Mouse (Mus musculus) forebrain, embryonic 16.5 days (tissue): ENCODE measurements around the gene Hdhd3. TPM values are rescaled to one million over a fixed set of nuclear protein-coding genes. Genes with fewer than 3 reads are reported as not detected.
A peak's percentile ranks its signal among the peaks of the same experiment; 100 is the strongest.

Experiments used
- ATAC-seq: fragments of 200-750 bp; cut with Nextera tagmentation; 2 replicates; pipeline ENCODE4 v1.8.0; 2017; ENCODE audit warnings: mild to moderate bottlenecking, moderate library complexity
- H3K27ac ChIP-seq: fragments of 300-500 bp; sonication (generic); 2 replicates; pipeline ENCODE4 v1.5.1; 2014; ENCODE audit warnings: low read length, control low read depth
- H3K27me3 ChIP-seq: fragments of 300-500 bp; sonication (generic); replicated peaks from 2 replicates; pipeline ENCODE4 v1.6.1; 2014; ENCODE audit warnings: low read length; ENCODE audit not compliant: control insufficient read depth, insufficient read depth
- H3K36me3 ChIP-seq: fragments of 300-500 bp; sonication (generic); 2 replicates; pipeline ENCODE4 v1.6.1; 2014; ENCODE audit not compliant: control insufficient read depth, insufficient read depth
- H3K4me1 ChIP-seq: fragments of 300-500 bp; sonication (generic); replicated peaks from 2 replicates; pipeline ENCODE4 v1.6.1; 2014; ENCODE audit warnings: low read length; ENCODE audit not compliant: control insufficient read depth, insufficient read depth
- H3K4me2 ChIP-seq: fragments of 300-500 bp; sonication (generic); 2 replicates; pipeline ENCODE4 v1.6.1; 2014; ENCODE audit warnings: mild to moderate bottlenecking, low read length, control low read depth
- H3K4me3 ChIP-seq: fragments of 300-500 bp; sonication (generic); replicated peaks from 2 replicates; pipeline ENCODE4 v1.5.1; 2014; ENCODE audit warnings: mild to moderate bottlenecking, low read length, control low read depth
- H3K9ac ChIP-seq: fragments of 300-500 bp; sonication (generic); replicated peaks from 2 replicates; pipeline ENCODE4 v1.6.1; 2014; ENCODE audit warnings: low read depth, low read length, control low read depth
- H3K9me3 ChIP-seq: fragments of 300-500 bp; sonication (generic); 2 replicates; pipeline ENCODE4 v1.6.1; 2016; ENCODE audit warnings: low read length; ENCODE audit not compliant: control insufficient read depth
- WGBS: fragments of 180-500 bp; shearing (Covaris S2); extraction: QIAGEN DNeasy Blood & Tissue Kit; methylation state at CpG from one replicate; pipeline ENCODE4 v1.1.7; 2014; 5-methylcytosine and 5-hydroxymethylcytosine counted together
- polyA plus RNA-seq: library from polyadenylated mRNA; unstranded; fragments of >200 nt; fragmentation: Nextera tagmentation; extraction: Ambion mirVana; gene quantifications from 2 replicates; pipeline ENCODE4 v1.2.1, GENCODE M21; 2015

Gene Hdhd3
- polyA plus RNA-seq, 1 experiment from 2014 or later: 9.7 TPM

DNA sequence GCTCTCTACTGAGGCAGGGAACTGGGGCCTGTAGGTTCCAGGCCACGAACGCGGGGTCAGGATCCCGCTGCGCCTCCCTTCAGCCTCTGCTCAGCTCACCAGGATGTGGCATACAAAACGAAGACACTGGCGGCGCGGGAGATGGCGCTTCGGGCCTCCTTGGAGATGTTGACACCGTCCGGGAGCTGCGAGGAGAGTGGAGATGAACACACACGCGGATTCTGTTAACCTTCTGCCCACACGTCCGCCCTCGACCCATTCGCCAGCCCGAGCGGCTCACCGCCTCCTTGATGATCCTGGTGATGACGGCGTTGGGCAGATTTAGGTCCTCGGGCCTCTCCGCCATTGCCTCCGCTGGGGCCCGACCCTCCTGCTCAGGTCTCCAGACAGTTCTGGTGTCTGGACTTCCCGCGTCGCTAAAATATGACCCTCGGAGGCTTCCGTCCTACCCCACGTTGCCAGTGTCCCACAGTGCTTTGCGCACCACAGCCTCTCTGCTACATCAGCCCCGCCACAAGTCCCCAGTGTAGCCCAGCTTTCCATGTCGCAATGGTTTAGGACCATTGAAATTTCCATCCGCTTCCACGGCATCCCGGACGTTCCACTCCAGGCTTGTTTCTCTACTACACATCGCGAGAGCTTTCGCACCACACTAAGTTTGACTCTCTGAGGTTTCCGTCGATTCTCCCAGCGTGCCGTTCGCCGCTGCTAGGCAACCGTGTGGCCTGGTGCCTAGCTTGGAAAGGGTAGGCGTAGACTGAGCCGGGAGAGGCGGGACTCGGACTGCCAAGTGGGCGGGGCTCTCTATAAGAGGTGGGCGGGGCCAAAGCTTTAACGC, 21.6 kb upstream of the Hdhd3 start, which contains the start of the genes Pole3 and 4933430I17Rik:
Pole3 (minus strand) TSS at position 418 of the 838 bp plus-strand sequence.
4933430I17Rik (plus strand) TSS at position 719 of the 838 bp plus-strand sequence.
- under 1% methylated on average over 59 of the region's 59 CpGs for WGBS

DNA sequence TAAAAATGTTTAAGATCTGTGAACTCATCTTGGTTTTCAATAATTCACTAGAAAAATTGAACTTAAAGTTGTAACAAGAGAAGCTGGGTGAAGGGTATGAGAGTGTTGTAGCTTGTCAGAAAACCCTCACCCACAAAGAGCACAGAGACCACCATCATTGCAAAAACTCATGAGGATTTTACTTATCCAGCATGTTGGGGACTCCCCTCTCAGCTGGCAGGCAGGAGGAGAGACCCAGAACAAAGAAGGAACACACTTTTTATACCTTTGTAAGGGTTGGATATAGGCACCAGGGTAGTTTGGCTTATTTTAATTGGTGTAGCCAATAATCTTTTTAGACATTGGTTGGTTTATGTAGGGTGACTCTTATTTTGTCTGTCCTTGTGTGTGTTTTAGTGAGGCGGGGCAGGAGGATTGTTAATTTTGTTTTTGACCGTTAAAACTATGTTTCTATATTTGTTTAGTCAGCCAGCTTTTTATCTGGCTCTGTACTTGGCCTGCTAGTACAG, 17.7 kb upstream of the Hdhd3 start:
- no peak overlapping the region for H3K4me2 ChIP-seq

More for the DNA sequence above, 21.6 kb upstream of the Hdhd3 start, which contains the start of the genes Pole3 and 4933430I17Rik:
- H3K9ac ChIP-seq: peak within 1 kb of the TSS; percentile 90
- H3K36me3 ChIP-seq: no peaks in the 10 kb centered on the region
- no peaks in the 10 kb centered on the region for H3K9me3 ChIP-seq
- peak within 1 kb of the TSS; percentile 98 for H3K27ac ChIP-seq
- no peaks in the 10 kb centered on the region for H3K27me3 ChIP-seq
- peak; percentile 97 for ATAC-seq
- H3K4me2 ChIP-seq: peak within 1 kb of the TSS; percentile 90
- H3K4me3 ChIP-seq: peak within 1 kb of the TSS; percentile 78
- peaks cover 9% of the 10 kb centered on the region for H3K4me1 ChIP-seq

DNA sequence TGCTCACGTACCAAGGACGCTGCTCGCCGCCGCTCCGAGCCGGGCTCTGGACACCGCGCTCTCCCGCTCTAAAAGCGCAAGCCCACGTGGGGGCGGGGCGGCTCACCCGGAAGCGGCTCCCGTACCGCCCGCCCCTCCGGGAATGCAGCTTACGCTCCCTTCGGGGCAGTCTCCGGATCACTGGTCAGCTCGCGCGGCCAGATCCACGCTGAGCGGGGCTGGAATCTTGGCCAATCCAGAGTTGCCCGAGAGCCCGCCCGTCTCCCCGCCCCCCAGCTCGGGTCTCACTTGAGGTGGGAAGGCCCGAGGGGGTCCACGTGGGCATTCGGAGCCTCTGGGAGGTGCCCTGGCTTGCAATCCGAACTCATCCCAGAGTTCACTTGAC, 16.6 kb upstream of the Hdhd3 start, which contains the start of gene Alad:
Alad (minus strand) TSS at position 70 of the 385 bp plus-strand sequence.
- H3K27me3 ChIP-seq: no peaks in the 10 kb centered on the region
- H3K4me2 ChIP-seq: peak within 1 kb of the TSS; percentile 57
- peak within 1 kb of the TSS; percentile 63 for H3K27ac ChIP-seq
- under 1% methylated on average over 36 of the region's 37 CpGs for WGBS
- H3K9ac ChIP-seq: peak within 1 kb of the TSS; percentile 80
- peak within 1 kb of the TSS; percentile 78 for H3K4me3 ChIP-seq
- ATAC-seq: peak; percentile 88
- H3K36me3 ChIP-seq: no peaks in the 10 kb centered on the region
- no peaks in the 10 kb centered on the region for H3K9me3 ChIP-seq
- peaks cover 20% of the 10 kb centered on the region for H3K4me1 ChIP-seq

More for the DNA sequence above, 17.7 kb upstream of the Hdhd3 start:
- Histone ChIP-seq H3K27me3 (no peaks in the 10 kb centered on the region), H3K27ac (no peak overlapping the region), H3K4me1 (peaks cover 20% of the 10 kb centered on the region), H3K9me3 (no peaks in the 10 kb centered on the region), H3K4me3 (no peak overlapping the region), H3K9ac (no peak overlapping the region), H3K36me3 (no peaks in the 10 kb centered on the region)
- ATAC-seq: no peak
- 96% methylated on average over 2 of the region's 2 CpGs for WGBS

DNA sequence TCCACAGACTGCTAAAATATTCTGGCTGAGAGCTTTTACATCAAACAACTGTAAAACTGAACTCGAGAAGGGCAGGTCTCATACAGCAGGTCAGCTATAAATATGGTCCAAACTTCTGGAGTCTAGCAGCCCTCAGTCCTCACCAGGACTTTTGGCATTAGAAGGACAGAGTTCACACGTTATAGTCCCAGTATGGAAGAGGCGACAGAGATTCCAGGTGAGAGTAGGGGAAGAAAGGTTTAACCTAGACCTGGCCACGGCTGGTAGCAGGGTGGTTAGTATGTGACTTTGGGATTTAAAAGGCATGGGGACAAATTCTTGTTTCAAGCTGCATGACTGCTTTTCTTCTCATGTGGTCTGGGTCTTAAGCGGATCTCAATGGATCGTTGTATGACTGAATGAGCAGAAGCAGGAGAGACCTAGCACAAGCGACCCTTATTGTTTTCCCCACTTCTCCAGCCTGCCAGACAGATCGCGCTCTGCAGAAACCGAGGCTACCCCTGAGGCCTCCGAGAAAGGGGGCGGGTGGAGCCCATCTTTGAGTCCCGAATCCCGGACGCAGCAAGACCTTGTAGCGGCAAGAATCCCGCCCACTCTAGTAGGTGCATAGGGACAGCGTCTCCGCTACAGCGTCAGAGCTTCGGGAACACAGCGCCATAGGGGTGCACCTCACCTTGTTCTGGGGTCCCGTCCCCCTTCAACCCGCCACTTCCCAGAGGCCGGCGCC, 16.0 kb upstream of the Hdhd3 start:
- Histone ChIP-seq H3K27me3 (no peaks in the 10 kb centered on the region), H3K4me1 (peaks cover 17% of the 10 kb centered on the region), H3K4me3 (peak overlapping the region; percentile 78), H3K36me3 (no peaks in the 10 kb centered on the region), H3K27ac (peak overlapping the region; percentile 63), H3K9me3 (no peaks in the 10 kb centered on the region), H3K4me2 (peak overlapping the region; percentile 57), H3K9ac (peak overlapping the region; percentile 80)
- ATAC-seq: peak; percentile 82
- 1% methylated on average over 26 of the region's 26 CpGs for WGBS

DNA sequence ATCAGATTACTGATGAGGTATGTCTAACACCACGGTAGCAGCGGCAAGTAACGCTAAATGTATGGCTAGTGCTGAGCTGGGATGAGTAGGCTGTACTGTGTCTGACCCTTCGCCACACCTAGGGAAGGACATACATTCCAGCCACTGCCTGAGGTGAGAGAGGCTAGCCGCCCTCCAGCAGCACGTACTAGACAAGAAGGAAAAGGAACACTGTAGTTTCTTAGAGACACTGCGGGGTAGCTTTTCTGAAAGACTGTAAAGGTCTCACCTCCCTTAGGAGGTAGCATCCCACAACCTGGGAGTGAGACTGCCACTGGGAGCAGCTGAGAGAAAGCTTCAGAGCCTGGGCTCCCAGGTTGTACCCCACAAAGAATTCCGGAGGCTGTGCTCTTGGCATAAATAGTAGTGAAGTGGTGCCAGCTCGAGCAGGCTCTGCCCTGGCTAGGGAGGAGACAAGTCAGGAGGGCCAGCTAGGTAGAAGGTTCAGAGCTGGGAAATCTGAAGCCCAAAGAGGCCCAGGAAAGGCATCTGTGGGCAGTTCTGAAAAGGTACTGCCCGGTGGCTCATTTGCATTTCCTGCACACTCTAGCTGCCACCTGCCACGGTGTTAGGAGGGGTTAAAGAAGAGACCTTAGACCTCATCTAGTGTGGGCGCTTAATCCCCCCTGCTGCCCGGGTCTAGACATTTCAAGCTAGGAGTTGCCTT, 15.3 kb upstream of the Hdhd3 start:
- Histone ChIP-seq H3K4me1 (peaks cover 11% of the 10 kb centered on the region), H3K9me3 (no peaks in the 10 kb centered on the region), H3K4me3 (peak overlapping the region; percentile 78), H3K36me3 (0 out of 2 replicates have a peak, but pooled peaks cover 2% of the 10 kb centered on the region), H3K27me3 (no peaks in the 10 kb centered on the region), H3K4me2 (peak overlapping the region; percentile 57), H3K27ac (peak overlapping the region; percentile 63; the same call in 1 of the 2 replicates), H3K9ac (peak overlapping the region; percentile 80)
- no peak for ATAC-seq
- 50% methylated on average over 13 of the region's 13 CpGs for WGBS

DNA sequence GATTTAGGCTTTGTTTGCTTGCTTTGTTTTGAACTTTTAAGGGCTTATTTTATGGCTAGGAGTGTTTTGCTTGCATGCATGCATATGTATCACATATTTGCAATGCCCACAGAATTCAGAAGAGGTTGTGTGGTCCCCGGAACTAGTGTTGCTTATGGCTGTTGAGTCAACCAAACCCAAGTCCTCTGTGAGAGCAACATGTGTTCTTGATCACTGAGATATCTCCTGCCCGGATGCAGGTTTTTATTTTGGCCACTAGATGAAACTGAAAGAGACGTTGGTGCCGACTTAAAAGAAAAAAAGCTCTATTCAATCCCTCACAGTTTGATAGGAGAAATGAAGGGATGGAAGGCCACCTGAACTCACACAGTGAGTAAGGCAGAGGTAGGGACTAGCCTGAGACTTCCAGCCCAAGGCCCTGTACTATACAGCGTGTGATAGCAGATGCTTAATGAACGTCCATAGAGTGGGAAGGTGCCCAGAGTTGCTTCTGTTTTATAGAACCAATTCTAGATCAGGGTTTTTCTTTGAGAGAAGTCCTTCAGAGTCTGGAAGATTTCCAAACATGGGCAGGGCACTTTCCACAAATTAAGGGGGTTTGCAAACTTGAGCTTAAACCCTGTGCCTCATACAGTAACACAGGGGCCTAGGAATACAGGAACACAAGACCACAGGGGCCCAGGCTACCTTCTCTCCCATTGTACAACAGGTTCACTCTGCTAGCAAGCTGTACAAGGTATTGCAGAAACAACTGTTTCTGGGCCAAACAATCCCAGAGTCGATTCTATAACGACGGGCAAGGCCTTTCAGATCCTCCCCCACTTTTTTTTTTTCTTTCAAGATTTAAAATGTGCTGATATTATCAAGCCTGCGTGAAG, 14.5 kb upstream of the Hdhd3 start:
- Histone ChIP-seq H3K27me3 (no peaks in the 10 kb centered on the region), H3K4me1 (peaks cover 11% of the 10 kb centered on the region), H3K27ac (no peak overlapping the region), H3K9me3 (no peaks in the 10 kb centered on the region), H3K36me3 (peaks cover 5% of the 10 kb centered on the region; the same call in 1 of the 2 replicates), H3K4me3 (no peak overlapping the region), H3K4me2 (no peak overlapping the region), H3K9ac (no peak overlapping the region)
- WGBS: 81% methylated on average over 10 of the region's 10 CpGs
- ATAC-seq: no peak

DNA sequence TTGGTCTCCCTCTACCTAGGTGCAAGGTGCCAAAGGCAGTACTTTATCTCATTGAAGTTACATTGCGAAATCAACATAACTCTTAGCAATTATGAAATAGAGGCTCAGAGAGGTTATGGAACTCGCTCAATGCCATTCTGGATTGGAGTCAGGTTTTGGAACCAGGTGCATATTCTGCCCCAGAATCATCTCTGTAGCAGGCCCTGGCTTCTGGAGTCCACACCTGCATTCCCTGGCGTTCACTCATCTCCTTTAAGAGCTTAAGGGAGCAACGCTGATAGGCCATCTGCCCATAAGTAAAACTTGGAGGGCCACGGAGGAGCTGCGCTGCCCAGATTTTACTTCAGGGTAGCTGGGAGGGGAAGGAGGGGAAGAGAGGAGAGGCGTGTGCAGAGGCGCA, 13.8 kb upstream of the Hdhd3 start:
- H3K36me3 ChIP-seq: peaks cover 9% of the 10 kb centered on the region; the same call in 1 of the 2 replicates
- no peaks in the 10 kb centered on the region for H3K27me3 ChIP-seq
- no peak overlapping the region for H3K4me2 ChIP-seq
- H3K9ac ChIP-seq: no peak overlapping the region
- H3K27ac ChIP-seq: no peak overlapping the region
- 90% methylated on average over 8 of the region's 8 CpGs for WGBS
- no peak overlapping the region for H3K4me3 ChIP-seq
- peaks cover 11% of the 10 kb centered on the region for H3K4me1 ChIP-seq
- no peaks in the 10 kb centered on the region for H3K9me3 ChIP-seq
- ATAC-seq: no peak

DNA sequence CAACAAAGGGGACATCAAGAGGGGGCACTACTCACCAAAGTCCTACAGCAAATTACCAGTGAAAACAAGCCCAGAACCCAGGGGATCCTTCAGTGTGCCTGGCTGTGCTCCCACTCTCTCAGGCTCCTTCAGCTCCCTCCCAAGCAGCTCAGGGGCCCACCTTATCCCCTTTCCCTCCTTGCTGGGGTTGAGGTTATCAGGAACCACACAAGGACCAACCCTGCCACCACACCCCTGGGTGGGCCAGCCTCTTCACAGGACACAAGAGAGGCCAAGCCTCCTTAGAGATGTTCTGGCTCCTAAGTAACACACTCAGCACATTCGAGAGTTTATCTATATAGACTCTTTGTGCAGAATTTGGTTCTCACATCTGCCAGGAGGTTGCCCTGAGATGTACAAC, 13.3 kb upstream of the Hdhd3 start:
- Histone ChIP-seq H3K9me3 (no peaks in the 10 kb centered on the region), H3K4me2 (no peak overlapping the region), H3K9ac (no peak overlapping the region), H3K27ac (no peak overlapping the region), H3K36me3 (peaks cover 12% of the 10 kb centered on the region; the same call in 1 of the 2 replicates), H3K4me1 (peaks cover 11% of the 10 kb centered on the region), H3K4me3 (no peak overlapping the region), H3K27me3 (no peaks in the 10 kb centered on the region)
- no peak for ATAC-seq
- WGBS: 86% methylated on average over 1 of the region's 1 CpGs
